Mouse (Mus musculus) forelimb bud, embryonic 11.5 days (tissue): Measurements from ENCODE around the gene Vamp1.
"Not testable (repeated sequence)": the region's sequence is repeated elsewhere in the genome, so short reads cannot be mapped to it uniquely, and the experiment has no call there.

Experiments
- DNase-seq: peaks from one replicate; pipeline ENCODE4 v3.0.0-alpha.2; 2012; ENCODE audit warnings: low read depth, low spot score

The Vamp1 gene

GRCm38 (mm10) chr6:125244551-125244950 lies 29.2 kb downstream of the Vamp1 start:
- no peak for DNase-seq

- no peak for DNase-seq
Measured at GRCm38 (mm10) chr6:125252285-125252684, 36.9 kb downstream of the Vamp1 start.

- no peak for DNase-seq
Measured at GRCm38 (mm10) chr6:125252711-125253110, 37.4 kb downstream of the Vamp1 start.

DNA sequence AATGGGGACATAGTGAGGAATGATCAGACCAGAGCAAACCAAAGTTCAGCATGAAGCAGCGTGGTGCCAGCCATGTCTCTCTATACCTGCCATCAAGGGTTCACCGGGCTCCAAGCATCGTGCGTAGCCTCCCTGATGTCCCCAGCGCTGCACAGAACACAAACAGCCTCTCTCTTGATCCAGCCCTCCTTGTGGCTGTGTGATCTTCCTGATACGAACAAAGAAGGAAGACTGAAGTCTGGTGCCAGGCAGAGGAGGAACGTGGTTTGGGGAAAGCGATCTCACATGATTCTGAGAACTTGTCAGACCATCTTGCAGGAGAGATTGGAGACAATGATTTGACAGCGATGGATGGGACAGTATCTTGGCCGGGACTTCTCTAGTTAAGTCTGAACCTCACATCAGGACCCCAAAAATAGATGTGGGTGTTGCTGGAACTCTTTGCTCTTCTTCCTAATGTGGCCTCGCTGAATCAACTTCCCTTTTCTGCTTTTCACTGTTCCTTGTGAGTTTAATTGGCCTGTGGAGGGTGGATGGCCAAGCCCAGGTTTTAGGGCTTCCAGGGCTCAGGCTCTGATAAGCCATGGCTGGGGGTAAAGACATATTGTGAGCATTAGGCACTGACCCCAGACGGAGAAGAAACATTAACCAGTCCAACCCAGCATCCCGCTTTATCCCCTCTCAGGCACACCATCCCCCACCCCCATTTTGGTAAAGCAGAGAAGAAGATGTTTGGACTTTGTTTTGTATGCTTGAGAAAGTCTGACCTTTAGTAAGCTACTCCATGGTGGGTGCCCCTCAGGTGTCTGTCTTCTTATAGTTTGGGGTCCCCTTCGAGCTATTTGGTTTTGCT lies 38.7 kb downstream of the Vamp1 start:
- no peak for DNase-seq

DNA sequence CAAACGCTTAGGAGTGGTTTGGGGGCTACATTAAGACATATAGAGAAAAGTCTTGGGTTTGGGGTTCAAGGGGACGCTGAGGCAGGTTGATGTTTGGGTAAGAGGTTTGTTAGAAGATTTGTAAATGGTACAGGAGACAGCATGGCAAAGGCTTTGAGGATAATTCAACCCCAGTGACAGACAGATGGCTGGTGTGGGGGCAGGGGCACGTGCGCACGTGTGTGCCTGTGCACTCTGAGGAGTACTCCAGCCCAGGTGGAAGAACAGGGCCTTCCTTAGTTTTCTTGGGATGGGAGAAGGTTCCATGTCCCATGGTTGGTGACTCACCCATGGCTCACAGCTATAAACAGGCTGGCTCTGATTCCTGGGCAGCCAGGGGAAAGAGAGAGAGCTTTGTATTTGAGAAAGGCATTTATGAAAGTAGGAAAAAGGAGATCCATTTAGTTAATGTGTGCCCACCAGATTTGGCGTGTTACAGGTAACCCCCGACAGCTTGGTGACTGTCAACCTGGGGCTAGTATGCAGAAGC lies 40.2 kb downstream of the Vamp1 start:
- DNase-seq: no peak

GRCm38 (mm10) chr6:125256222-125256966 lies 41.0 kb downstream of the Vamp1 start:
- no peak for DNase-seq

DNA sequence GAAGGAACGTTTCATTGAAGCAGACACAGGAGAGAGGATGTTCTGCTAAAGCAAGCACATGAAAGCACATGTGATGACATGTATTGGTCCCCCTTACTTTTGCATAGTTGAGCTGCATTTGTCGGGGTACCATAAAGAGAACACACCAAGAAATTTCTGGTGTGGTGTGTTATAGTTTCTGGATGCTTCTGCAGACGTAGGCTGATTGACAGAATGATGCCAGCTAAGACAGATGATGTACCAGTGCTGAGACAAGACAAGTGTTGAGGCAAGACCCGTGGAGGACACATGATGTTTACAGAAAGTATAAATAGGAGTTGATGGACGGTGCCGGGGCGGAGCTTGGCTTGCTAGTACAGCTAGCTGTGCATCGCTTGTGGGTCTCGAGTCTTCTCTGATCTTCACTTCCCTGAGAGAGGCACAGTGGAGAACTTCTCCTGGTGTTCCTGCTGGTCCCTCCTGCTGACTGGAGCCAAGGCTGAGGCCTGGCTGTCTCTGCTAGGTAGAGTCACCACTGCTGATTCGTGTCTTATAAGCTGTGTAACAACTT lies 44.7 kb downstream of the Vamp1 start:
- DNase-seq: no peak

DNA sequence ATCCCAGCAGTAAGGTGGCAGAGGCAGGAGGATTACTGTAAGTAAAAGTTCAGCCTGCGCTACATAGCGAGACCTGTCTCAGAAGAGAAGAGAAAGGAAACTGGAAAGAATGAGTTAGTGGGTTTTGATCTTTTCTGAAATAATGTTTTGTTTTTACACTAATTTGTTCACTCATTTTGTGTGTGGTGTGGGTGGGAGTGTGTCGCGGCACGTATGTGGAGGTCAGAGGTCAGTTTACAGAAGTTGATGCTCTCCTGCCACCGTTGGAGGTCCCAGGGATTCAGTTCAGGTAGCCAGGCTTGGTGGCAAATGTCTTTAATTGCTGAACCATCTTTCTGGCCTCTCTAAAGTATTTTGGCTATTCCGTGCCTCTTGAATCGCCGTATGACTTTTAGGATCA lies 48.9 kb downstream of the Vamp1 start:
- no peak for DNase-seq

GRCm38 (mm10) chr6:125265239-125265638 lies 49.9 kb downstream of the Vamp1 start:
- DNase-seq: no peak

DNA sequence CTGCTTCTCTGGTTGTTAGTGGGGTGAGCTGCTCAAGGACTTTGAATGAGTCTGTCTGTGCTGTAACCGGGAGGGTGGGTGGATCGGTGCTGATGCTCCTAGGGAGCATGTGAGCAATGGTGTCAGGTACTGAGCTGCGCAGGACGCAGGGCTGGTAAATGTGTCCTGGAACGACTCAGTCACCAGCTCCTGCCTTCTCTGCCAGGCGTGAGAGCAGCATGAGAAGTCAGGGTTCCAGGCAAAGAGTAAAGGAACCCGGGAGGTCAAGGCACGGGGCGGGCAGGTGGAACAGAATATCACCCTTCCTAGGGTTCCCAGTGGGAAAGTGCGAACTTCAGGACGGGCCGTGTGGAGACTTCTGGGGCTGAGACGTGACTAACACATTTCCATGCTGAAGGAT lies 50.7 kb downstream of the Vamp1 start:
- DNase-seq: no peak

DNA sequence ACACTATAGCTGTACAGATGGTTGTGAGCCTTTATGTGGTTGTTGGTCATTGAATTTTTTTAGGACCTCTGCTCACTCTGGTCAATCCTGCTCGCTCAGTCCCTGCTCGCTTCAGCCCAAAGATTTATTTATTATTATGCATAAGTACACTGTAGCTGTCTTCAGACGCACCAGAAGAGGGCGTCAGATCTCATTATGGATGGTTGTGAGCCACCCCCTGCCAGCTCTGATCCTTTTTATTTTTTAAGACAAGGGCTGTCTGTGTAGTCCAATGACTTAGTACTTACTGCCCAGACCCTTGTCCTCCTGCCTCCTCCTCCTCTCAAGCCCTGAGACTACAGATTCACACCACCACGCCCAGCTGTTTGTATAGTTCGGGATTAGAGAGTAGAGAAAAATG lies 51.2 kb downstream of the Vamp1 start:
- not testable (repeated sequence) for DNase-seq

- DNase-seq: no peak
Measured at GRCm38 (mm10) chr6:125267469-125267868, 52.1 kb downstream of the Vamp1 start.

GRCm38 (mm10) chr6:125268799-125269198 lies 53.4 kb downstream of the Vamp1 start:
- DNase-seq: no peak

DNA sequence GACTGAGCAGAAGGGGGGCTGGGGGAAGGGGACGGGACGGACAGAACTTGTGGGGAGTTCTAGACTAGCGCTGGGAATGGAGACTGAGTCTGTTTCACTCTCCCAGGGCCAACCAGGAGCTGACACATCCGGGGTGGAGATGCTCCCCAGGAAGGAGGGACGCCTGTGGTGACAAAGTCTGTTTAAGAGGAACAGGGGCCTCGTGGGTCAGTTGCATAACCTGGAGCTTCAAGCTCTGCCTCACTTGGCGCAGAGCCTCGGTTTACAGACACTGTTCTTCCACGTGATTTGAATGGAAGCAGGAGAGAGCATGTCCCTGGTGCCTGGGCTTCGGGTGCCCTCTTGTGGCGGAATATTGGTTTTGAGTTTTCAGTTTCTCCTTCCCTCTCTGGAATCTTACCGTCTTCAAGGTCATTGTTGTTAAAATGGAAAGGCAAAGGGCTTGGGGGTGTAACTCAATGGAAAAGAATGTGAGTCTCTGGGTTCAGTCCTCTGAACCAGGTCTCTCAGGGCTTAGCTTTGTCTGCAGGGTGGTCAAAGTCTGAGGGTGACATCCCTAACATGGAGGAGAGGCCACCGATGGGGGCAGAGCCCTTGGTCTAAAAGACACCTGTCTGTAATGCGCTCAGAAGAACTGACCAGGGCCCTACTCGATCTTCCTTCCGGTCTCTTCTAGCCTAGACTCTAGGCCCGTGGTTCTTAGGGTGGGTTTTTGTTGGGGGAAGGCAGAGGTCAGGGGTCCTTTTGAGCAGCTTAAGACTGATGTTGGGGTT lies 56.3 kb downstream of the Vamp1 start:
- peak; percentile 84 for DNase-seq

GRCm38 (mm10) chr6:125272228-125272785 lies 57.0 kb downstream of the Vamp1 start:
- no peak for DNase-seq

- peak; percentile 49 for DNase-seq
Measured at GRCm38 (mm10) chr6:125274841-125275563, 59.7 kb downstream of the Vamp1 start.

- no peak for DNase-seq
Measured at GRCm38 (mm10) chr6:125279729-125280128, 64.4 kb downstream of the Vamp1 start.

DNA sequence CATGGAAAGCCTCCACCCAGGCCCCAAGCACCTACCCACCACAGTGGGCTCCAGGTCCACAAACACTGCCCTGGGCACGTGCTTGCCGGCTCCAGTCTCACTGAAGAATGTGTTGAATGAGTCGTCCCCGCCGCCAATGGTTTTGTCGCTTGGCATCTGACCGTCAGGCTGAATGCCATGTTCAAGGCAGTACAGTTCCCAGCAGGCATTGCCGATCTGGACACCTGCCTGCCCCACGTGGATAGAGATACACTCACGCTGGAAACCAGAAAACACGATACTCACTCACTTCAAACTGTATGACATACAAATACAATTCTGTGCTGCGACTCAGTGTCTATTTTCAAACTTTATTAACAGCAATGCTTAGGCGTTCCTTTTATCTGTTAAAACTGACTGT lies 67.4 kb downstream of the Vamp1 start:
- DNase-seq: not testable (repeated sequence)

GRCm38 (mm10) chr6:125284250-125284649 lies 68.9 kb downstream of the Vamp1 start:
- no peak for DNase-seq

DNA sequence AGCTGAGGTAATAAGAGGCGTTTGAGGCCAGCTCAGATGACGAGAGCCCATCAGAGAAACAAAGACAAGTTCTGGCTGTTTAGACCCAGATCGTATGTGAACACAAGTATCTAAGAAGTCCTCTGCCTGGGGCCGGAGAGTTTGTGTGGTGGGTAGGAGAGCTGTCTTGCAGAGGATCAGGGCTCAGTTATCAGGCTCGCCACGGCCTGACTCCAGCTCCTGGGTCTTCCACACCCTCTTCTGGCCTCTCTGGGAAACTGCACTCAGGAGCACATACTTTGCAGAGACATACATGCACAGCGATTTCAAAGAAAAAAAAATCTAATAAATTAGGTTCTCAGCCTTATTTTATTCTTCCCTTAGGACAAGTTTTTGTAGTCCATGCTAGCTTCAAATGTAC lies 69.4 kb downstream of the Vamp1 start:
- no peak for DNase-seq

DNA sequence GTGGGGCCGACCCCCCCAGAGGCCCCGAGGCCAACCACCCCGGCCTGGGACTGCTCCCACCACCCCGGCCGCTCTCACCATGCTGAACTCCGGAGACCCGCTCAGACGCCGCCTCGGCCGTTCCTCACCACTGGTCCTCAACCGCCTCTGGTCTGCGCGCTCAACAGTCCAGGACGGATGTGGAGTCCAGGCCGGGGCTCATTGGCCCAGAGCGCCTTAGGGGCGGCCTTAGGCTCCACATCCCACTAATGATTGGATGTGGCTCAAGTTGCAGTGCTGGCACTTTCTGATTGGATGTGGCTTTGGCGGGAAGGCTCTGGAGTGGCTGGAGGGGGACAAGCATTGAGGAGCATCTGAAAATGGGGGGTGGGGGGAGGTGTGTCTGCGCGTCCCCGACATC lies 70.5 kb downstream of the Vamp1 start, which contains the start of gene Tuba3a:
Gene Tuba3a (minus strand): TSS at position 153 of the 400 bp plus-strand sequence.
- DNase-seq: no peak
